Mouse (Mus musculus): ENCODE measurements around the gene Abhd11.

- no peak for TF ChIP-seq POLR2A (IDR thresholded peaks at IDR 0.05; ENCODE audit: borderline replicate concordance, extremely low read depth, insufficient read depth, insufficient read length, poor library complexity, severe bottlenecking)
- TF ChIP-seq CTCF (IDR thresholded peaks at IDR 0.05; ENCODE audit: borderline replicate concordance, extremely low read depth, insufficient read depth, insufficient read length): no peak
Measured at GRCm38 (mm10) chr5:134970671-134971070, 38.3 kb upstream of the Abhd11 start.
